8 mouse cellular contexts compared by ENCODE assay signal in genomic region chr11:102089088-102089808, GRCm38 (mm10). TPM values are rescaled to one million over a fixed set of nuclear protein-coding genes. Genes with fewer than 3 reads are reported as not detected.
A peak's percentile ranks its signal among the peaks of the same experiment; 100 is the strongest.
DNase-seq lines count a peak whose midpoint lies in the region; ATAC-seq and TF ChIP-seq lines count a peak whose summit lies in the region.

No protein-coding gene starts in this region.

- peak; percentile 68 to 76 for DNase-seq in left cerebral cortex, adult 18-20 months (ENCODE audit: low spot score in 2 of 2)
- DNase-seq in left cerebral cortex, adult 11 months (ENCODE audit: low spot score) = no peak
- peak; percentile 80 to 90 for DNase-seq in cerebellum, postnatal 10 days
- peak; percentile 49 to 66 for DNase-seq in frontal cortex, postnatal 10 days (ENCODE audit: low spot score in 2 of 2)
- DNase-seq in hindbrain, postnatal 0 days (ENCODE audit: low spot score) = peak; percentile 85
- DNase-seq in left cerebral cortex, postnatal 25 days (ENCODE audit: low spot score in 2 of 2) = peak; percentile 72 to 82
- DNase-seq in skeletal muscle tissue, adult 2 months (ENCODE audit: low read depth, low spot score) = peak; percentile 23

- under 1% methylated on average over 20 of the region's 20 CpGs for WGBS in hindbrain, postnatal 0 days

- no peaks in the 10 kb centered on the region for H3K4me1 ChIP-seq in hindbrain, postnatal 0 days (ENCODE audit: insufficient read depth, low read length)

- H3K36me3 ChIP-seq in hindbrain, postnatal 0 days (ENCODE audit: insufficient read depth, low read length) = no peaks in the 10 kb centered on the region

- ATAC-seq in hindbrain, postnatal 0 days = peak; percentile 19; the same call in 1 of the 2 replicates
- ATAC-seq in megakaryocyte-erythroid progenitor cell, adult 5-6 weeks (replicated peaks; ENCODE audit: low FRiP score, low TSS enrichment, poor library complexity, severe bottlenecking) = peak; percentile 81

- TF ChIP-seq CTCF in hindbrain, postnatal 0 days (IDR thresholded peaks at IDR 0.05; ENCODE audit: low read depth) = peak; percentile 70

- intact Hi-C loops in left cerebral cortex, postnatal 25 days (cut with DNase I) = loop anchor here (1.0 to 2.0 kb wide), 2 partner anchors 28 to 62 kb away; no protein-coding TSS in a partner anchor

- H3K9ac ChIP-seq in hindbrain, postnatal 0 days (replicated peaks; ENCODE audit: low read length) = peak overlapping the region; percentile 76

- H3K9me3 ChIP-seq in hindbrain, postnatal 0 days (ENCODE audit: low read length) = no peaks in the 10 kb centered on the region

- no peaks in the 10 kb centered on the region for H3K27me3 ChIP-seq in hindbrain, postnatal 0 days (ENCODE audit: insufficient read depth, low read length)

- H3K4me3 ChIP-seq in hindbrain, postnatal 0 days (ENCODE audit: low read length) = peak overlapping the region; percentile 72

- H3K27ac ChIP-seq in hindbrain, postnatal 0 days = peak overlapping the region; percentile 95

- peak overlapping the region; percentile 90 for H3K4me2 ChIP-seq in hindbrain, postnatal 0 days (ENCODE audit: low read depth, low read length)

RNA-seq across cellular contexts. Expression of gene Mpp2, which starts 0.9 kb away (rescaled TPM):
- 100 to 1,000 TPM; 128 to 158 TPM for total RNA-seq in left cerebral cortex, adult 18-20 months (2021)
- total RNA-seq in hindbrain, postnatal 0 days (2014; rRNA removed) = 49.0 and 49.9 TPM in 2 replicates
- 25.5 and 26.0 TPM in 2 replicates for polyA plus RNA-seq in hindbrain, postnatal 0 days (2015; fragmentation: Nextera tagmentation; extraction: Ambion mirVana)
- 100 to 1,000 TPM; 153 to 174 TPM for total RNA-seq in left cerebral cortex, postnatal 25 days (2021)
- total RNA-seq in megakaryocyte-erythroid progenitor cell, adult 5-6 weeks (2014; fragmentation: Nextera tagmentation) = 3.2 and 3.7 TPM in 2 replicates
- total RNA-seq in megakaryocyte-erythroid progenitor cell, adult 5-6 weeks (2017) = 3.1 and 4.2 TPM in 2 replicates

RNA-seq across cellular contexts. Expression of gene Ppy, which starts 11.9 kb away (rescaled TPM):
- not detected for total RNA-seq in left cerebral cortex, adult 18-20 months (2021)
- not detected in 2 replicates for total RNA-seq in hindbrain, postnatal 0 days (2014; rRNA removed)
- polyA plus RNA-seq in hindbrain, postnatal 0 days (2015; fragmentation: Nextera tagmentation; extraction: Ambion mirVana) = not detected in 2 replicates
- total RNA-seq in left cerebral cortex, postnatal 25 days (2021) = not detected
- total RNA-seq in megakaryocyte-erythroid progenitor cell, adult 5-6 weeks (2014; fragmentation: Nextera tagmentation) = not detected in 2 replicates
- total RNA-seq in megakaryocyte-erythroid progenitor cell, adult 5-6 weeks (2017) = not detected in 2 replicates

RNA-seq across cellular contexts. Expression of gene Pyy, which starts 18.4 kb away (rescaled TPM):
- not detected for total RNA-seq in left cerebral cortex, adult 18-20 months (2021)
- total RNA-seq in hindbrain, postnatal 0 days (2014; rRNA removed) = 25.8 and 42.9 TPM in 2 replicates
- polyA plus RNA-seq in hindbrain, postnatal 0 days (2015; fragmentation: Nextera tagmentation; extraction: Ambion mirVana) = 5.7 and 9.5 TPM in 2 replicates
- total RNA-seq in left cerebral cortex, postnatal 25 days (2021) = not detected
- not detected in 2 replicates for total RNA-seq in megakaryocyte-erythroid progenitor cell, adult 5-6 weeks (2014; fragmentation: Nextera tagmentation)
- not detected in 2 replicates for total RNA-seq in megakaryocyte-erythroid progenitor cell, adult 5-6 weeks (2017)

RNA-seq across cellular contexts. Expression of gene Cd300lg, which starts 47.9 kb away (rescaled TPM):
- total RNA-seq in left cerebral cortex, adult 18-20 months (2021) = under 1 TPM in 1 of 2 experiments, not detected in 1; 0.19 TPM
- total RNA-seq in hindbrain, postnatal 0 days (2014; rRNA removed) = 0.05 and 0.29 TPM in 2 replicates
- polyA plus RNA-seq in hindbrain, postnatal 0 days (2015; fragmentation: Nextera tagmentation; extraction: Ambion mirVana) = 0.19 and 0.40 TPM in 2 replicates
- not detected for total RNA-seq in left cerebral cortex, postnatal 25 days (2021)
- total RNA-seq in megakaryocyte-erythroid progenitor cell, adult 5-6 weeks (2014; fragmentation: Nextera tagmentation) = not detected in 2 replicates
- total RNA-seq in megakaryocyte-erythroid progenitor cell, adult 5-6 weeks (2017) = 1.8 TPM in 1 of 2 replicates, not detected in the other

RNA-seq across cellular contexts. Expression of gene Nags, which starts 56.1 kb away (rescaled TPM):
- not detected for total RNA-seq in left cerebral cortex, adult 18-20 months (2021)
- not detected in 2 replicates for total RNA-seq in hindbrain, postnatal 0 days (2014; rRNA removed)
- polyA plus RNA-seq in hindbrain, postnatal 0 days (2015; fragmentation: Nextera tagmentation; extraction: Ambion mirVana) = 0.09 and 0.14 TPM in 2 replicates
- total RNA-seq in left cerebral cortex, postnatal 25 days (2021) = not detected
- total RNA-seq in megakaryocyte-erythroid progenitor cell, adult 5-6 weeks (2014; fragmentation: Nextera tagmentation) = 7.4 and 9.5 TPM in 2 replicates
- total RNA-seq in megakaryocyte-erythroid progenitor cell, adult 5-6 weeks (2017) = 1.6 and 2.1 TPM in 2 replicates

Comparison
In these comparisons a context has a peak if more than half of its experiments do, and no peak if none do; other contexts are left out.
1. RNA of gene Pyy, which starts 18.4 kb away (total RNA-seq): 25.8 to 42.9 TPM in hindbrain, postnatal 0 days; not detected in left cerebral cortex, adult 18-20 months, not detected in left cerebral cortex, postnatal 25 days and not detected in megakaryocyte-erythroid progenitor cell, adult 5-6 weeks; every median in the first group is over 10 times any median in the second.